Mouse (Mus musculus) urinary bladder, postnatal 10 days (tissue): ENCODE data around the gene Rpl31.

Experiments used
- DNase-seq: peaks from one replicate; pipeline ENCODE4 v3.0.0; 2022; ENCODE audit warnings: low spot score

The Rpl31 gene

GRCm38 (mm10) chr1:39368267-39368841 lies 712 bp downstream of the Rpl31 start:
- no peak for DNase-seq

GRCm38 (mm10) chr1:39370431-39370830 lies 2.8 kb downstream of the Rpl31 start:
- DNase-seq = no peak

GRCm38 (mm10) chr1:39372220-39372843 lies 4.7 kb downstream of the Rpl31 start:
- no peak for DNase-seq

DNA sequence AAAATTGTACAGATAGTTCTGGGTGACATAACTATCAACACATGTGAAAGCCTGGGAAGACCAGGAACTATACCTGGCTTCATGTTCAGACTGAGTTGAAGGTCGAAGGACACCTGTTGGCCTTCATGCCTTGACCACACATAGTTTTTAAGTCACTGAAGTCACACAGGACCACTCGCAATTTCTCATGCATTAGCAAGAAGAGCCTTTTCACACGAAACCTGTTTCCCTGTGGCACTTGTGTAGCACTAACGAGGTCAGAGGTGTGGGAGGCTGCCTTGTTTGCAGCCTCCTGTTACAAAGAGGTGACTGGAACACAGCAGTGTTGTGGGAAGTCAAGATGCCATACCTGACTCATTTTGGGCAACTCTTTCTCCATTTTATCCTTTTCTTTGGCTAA lies 5.7 kb downstream of the Rpl31 start:
- no peak for DNase-seq

DNA sequence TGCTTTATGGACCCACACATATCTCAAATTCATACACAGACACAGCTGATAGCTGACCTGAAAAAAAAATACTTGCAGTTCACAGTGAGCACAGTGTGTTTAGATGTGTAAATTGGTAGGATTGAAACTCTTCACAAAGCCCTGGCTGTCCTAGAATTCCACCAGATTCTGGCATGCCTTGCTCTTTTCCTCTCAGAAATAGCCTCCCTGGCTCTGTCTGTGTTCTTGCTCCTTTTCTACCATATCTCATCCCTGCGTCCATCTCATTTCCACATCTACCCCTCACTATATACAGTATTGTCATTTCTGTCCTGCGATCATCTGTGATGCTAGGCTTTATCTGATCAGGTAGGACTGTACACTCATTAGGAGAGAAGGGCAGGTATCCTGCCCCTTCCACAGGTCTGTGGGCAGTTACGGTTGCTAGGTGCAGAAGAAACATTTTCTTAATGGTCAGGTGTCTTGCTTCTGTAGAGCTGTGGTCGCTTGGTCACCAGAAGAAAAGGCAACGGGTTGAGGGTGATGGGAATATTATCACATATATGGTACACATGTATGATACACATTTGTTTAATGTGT lies 6.7 kb downstream of the Rpl31 start:
- DNase-seq = no peak

DNA sequence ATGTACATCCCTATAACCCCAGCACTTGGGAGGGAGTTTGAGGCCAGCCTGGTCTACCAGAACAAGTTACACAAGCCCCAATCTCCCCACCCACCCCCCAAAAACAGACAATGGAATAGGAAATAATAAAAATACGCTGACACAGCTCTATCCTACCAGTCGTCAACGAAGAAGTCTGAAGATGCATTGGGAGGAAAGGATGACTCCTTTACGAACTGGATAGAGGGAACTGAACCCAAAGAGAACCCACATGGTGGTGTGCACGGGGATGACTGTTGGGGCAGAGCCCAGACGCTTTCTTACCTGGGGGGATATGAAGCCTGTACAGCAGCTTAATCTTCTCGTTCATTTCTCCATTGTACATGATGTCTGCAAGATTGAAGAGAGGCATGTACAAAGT lies 8.5 kb downstream of the Rpl31 start:
- DNase-seq = no peak

DNA sequence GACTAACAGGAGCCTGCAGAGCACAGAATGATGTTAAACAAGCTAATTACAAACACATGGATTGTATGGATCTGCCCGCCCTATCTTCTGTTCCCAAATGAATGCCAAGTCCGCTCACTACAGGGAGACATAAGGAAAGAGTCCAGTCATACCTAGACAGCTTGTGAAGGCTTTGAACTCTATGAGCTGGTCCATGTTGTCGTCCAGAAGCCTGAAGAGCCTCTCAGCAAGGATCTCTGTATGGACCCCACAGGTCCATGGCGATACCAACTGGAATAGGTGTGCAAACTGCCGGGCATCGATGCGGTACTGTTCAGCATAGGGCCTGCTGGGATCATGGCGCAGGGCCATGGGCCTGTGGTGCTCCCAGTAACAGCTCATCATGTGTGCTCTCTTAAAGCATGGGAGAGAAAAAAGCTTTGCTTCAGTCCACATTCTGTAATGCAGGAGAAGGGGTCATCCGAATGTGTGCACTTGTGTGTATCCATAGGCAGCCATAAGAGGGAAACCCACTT lies 9.1 kb downstream of the Rpl31 start:
- no peak for DNase-seq

DNA sequence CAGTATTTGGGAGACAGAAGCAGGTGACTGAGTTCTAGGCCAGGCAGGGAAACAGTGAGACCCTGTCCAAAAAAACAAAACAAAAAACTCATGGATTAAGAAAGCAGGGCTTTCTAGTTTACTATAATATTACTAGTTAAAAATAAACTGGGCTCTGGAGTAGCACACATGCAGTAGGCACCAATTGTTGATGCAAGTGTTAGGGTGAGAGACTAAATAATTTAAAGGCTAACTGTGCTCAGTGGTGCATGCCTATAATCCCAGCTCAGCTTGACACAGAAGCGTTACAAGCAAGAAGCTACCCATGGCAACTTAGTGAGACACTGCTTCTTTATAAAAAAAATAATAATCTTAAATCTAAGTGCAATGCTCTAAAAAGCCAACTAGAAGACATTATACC lies 10.9 kb downstream of the Rpl31 start:
- DNase-seq = no peak

DNA sequence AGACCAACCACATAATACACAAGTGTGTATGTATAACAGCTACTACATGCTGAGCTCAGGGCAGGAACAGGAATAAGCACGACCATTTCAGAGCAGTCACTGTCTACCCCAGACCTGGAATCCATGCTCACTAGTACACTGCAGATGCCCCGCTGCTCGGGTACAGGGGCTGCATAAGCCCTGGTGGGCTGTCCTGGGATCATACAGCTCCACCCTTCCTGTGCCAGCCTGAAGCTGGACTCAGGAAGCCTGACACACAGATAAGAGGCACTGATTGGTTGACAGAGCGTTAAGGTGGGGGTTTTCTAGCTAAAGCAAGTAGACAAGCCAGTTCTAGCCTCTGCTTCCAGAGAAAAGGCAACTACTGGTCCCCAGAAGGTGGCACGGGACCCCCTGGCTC lies 11.4 kb downstream of the Rpl31 start:
- no peak for DNase-seq

GRCm38 (mm10) chr1:39381017-39381416 lies 13.4 kb downstream of the Rpl31 start:
- DNase-seq = no peak

DNA sequence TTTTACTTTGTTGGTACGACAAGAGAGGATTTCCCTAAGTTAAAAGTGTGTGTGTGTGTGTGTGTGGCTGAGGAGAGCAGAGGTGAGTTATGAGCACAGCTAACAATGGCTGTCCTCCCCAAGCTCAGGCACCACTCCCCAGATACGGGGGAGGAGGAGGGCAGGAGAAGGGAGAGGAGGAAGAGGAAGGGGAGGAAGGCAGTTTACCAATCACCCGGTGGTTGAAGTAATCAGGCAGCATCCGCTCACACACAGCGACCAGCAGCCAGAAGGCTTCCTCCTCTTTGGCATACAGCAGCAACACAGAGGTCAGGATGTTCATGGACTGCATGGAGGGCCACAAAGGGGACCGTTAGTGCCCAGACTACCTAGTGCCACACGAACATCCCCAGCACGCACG lies 17.3 kb downstream of the Rpl31 start:
- DNase-seq = no peak

DNA sequence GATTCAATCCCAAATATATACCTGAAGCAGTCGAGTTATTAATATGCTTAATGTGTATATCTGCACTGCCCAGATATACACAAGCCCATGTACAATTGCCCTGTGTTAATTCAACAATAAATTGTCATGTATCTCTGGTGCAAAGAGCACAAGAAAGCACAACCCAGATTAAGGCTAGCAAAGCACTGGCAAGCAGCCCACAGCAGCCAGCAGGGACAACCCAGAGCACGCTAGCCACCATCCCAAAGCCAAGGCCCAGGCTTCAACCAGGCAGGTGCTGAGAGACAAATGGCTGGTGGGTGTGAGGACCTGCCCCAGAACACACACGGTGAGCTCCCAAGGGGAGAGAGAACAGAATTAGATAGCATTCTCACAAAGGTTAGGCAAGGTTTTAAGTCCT lies 18.8 kb downstream of the Rpl31 start:
- DNase-seq = no peak

DNA sequence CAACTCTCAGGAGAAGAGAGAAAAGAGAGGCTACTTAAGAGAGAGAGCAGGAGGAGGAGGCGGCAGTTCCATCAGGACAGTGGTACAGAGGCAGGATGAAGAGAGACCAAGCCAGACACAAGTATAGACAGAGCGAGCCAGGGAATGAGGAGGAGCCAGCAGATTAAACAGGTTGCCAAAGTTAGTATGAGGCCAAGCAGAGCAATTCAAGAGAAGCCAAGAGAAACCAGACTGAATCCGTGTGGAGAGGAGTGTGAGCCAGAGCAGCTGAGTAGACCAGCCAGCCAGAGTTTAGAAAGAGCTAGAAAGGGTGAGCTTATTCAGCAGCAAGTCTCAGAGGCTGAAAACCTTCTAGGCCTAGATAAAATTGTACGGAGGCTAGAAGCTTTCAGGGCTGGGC lies 19.9 kb downstream of the Rpl31 start:
- no peak for DNase-seq

DNA sequence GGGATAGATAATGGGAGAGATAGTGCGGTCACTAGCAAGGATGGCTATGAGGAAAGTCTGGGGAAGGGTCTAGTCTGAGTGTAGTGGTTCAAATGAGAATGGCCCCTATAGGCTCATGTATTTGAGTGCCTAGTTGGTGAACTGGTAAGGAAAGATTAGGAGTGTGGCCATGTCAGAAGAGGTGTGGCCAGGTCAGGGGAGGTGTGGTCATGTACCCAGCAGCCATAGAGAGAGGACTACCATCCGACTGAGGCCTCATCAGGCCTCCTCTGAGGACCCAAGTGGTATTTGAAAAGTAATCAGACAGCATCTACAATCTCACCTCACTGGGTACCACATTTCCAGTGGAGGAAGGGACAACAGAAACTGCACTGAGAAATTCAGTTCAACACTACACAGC lies 20.5 kb downstream of the Rpl31 start:
- DNase-seq = no peak

- DNase-seq = no peak
Measured at GRCm38 (mm10) chr1:39389338-39389737, 21.7 kb downstream of the Rpl31 start.

DNA sequence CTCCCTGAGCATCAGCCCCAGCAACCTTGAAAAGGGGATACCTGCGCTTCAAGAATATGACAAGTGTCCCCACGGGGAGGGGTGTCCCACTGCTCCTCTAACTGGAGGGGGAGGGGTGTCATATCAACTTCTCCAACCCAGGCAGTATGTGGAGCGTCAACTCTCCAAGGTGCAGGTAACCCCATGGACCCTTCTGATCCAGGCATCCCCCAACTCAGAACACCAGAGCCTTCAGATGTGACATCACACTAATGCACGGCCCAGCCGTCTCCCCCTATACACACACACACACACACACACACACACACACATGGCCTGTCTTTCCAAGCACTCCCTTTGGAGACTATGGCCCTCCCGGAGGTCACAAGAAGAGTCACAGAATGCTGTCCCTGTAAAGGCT lies 24.0 kb downstream of the Rpl31 start:
- no peak for DNase-seq

DNA sequence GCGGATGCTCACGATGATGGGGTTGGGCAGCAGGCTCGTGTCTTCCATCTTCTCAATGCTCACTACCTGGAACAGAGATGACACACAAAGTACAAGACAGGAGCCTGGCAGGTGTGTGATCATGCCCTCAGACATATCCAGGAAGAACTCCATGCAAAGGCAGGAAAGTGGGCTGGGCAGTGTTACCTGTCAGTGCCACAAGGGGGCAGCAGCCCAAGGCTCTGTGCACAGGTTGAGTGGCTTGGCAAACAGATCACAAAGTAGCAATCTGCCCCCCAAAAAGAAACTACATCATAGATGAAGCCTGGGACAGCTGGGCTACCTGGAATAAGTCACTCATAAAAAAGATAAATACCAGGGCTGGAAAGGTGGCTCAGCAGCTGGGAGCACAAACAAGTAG lies 24.5 kb downstream of the Rpl31 start:
- DNase-seq = peak; percentile 29

GRCm38 (mm10) chr1:39393217-39393867 lies 25.7 kb downstream of the Rpl31 start:
- DNase-seq = no peak

- no peak for DNase-seq
Measured at GRCm38 (mm10) chr1:39394096-39394495, 26.5 kb downstream of the Rpl31 start.

DNA sequence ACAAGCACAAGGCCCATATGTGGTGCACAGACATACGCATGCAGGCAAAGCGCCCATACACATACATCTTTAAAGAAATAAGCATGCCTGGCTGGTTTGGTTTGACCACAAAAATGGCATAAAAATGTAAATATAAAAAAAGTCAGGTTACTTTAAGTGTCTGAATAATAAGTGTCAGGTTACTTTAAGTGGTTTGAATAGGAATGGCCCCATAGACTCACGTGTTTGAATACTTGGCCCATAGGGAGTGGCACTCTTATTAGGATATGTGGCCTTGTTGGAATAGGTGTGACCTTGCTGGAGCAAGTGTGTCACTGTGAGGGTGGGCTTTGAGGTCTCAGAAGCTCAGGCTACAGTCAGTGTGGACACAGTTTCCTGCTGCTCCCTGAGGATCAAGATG lies 27.0 kb downstream of the Rpl31 start:
- no peak for DNase-seq

- no peak for DNase-seq
Measured at GRCm38 (mm10) chr1:39396347-39396746, 28.7 kb downstream of the Rpl31 start.

- DNase-seq = no peak
Measured at GRCm38 (mm10) chr1:39398284-39398683, 30.6 kb downstream of the Rpl31 start.

DNA sequence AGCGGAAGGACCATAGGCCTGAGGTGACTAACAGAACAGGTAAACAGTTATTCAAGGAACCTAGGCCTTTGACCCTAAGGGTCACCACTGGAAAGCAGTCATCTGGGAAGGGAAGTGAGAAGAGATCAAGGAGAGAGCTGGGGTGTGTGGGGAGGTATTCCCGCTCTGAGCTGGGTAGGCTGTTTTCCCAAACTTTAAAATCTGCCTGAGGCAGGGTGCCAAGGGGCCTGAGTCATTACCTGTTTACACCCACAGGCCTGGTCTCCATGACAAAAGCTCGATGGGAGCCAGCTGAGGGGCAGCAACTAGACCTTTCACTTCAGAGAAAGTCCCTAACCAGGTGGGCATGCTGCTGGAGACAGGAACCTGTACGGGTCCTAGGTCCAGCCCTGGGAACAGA lies 31.6 kb downstream of the Rpl31 start:
- no peak for DNase-seq
